Mouse (Mus musculus) neural tube, embryonic 11.5 days (tissue): Measurements from ENCODE around the gene Pcdh9. TPM values are rescaled to one million over a fixed set of nuclear protein-coding genes. Genes with fewer than 3 reads are reported as not detected.

Source experiments
- ATAC-seq: fragments of 200-750 bp; cut with Nextera tagmentation; 2 replicates; pipeline ENCODE4 v1.8.0; 2017; ENCODE audit warnings: moderate number of reproducible peaks, mild to moderate bottlenecking, moderate TSS enrichment, moderate library complexity; ENCODE audit not compliant: insufficient read depth, low FRiP score, low TSS enrichment
- DNase-seq: peaks from one replicate; pipeline ENCODE4 v3.0.0-alpha.2; 2015; ENCODE audit warnings: low spot score
- H3K27ac ChIP-seq: fragments of 300-500 bp; sonication (generic); 2 replicates; pipeline ENCODE4 v1.5.1; 2014; ENCODE audit warnings: low read depth, mild to moderate bottlenecking, low read length
- H3K27me3 ChIP-seq: fragments of 300-500 bp; sonication (generic); 2 replicates; pipeline ENCODE4 v1.6.1; 2014; ENCODE audit warnings: mild to moderate bottlenecking, low read length, mixed read lengths; ENCODE audit not compliant: control insufficient read depth, insufficient read depth
- H3K36me3 ChIP-seq: fragments of 300-500 bp; sonication (generic); 2 replicates; pipeline ENCODE4 v1.6.1; 2014; ENCODE audit warnings: mild to moderate bottlenecking, low read length, moderate library complexity, mixed read lengths; ENCODE audit not compliant: control insufficient read depth, insufficient read depth
- H3K4me1 ChIP-seq: fragments of 300-500 bp; sonication (generic); 2 replicates; pipeline ENCODE4 v1.6.1; 2014; ENCODE audit warnings: low read length, mixed read lengths; ENCODE audit not compliant: control insufficient read depth, insufficient read depth
- H3K4me2 ChIP-seq: fragments of 300-500 bp; sonication (generic); 2 replicates; pipeline ENCODE4 v1.6.1; 2014; ENCODE audit warnings: low read depth, mild to moderate bottlenecking, moderate library complexity
- H3K4me3 ChIP-seq: fragments of 300-500 bp; sonication (generic); 2 replicates; pipeline ENCODE4 v1.5.1; 2014; ENCODE audit warnings: low read depth, low read length
- H3K9ac ChIP-seq: fragments of 300-500 bp; sonication (generic); 2 replicates; pipeline ENCODE4 v1.6.1; 2014; ENCODE audit warnings: mild to moderate bottlenecking, low read length
- H3K9me3 ChIP-seq: fragments of 300-500 bp; sonication (generic); 2 replicates; pipeline ENCODE4 v1.6.1; 2016; ENCODE audit warnings: low read length; ENCODE audit not compliant: control insufficient read depth
- WGBS: fragments of 180-500 bp; shearing (Covaris S2); extraction: QIAGEN DNeasy Blood & Tissue Kit; methylation state at CpG from one replicate; pipeline ENCODE4 v1.1.7; 2014; 5-methylcytosine and 5-hydroxymethylcytosine counted together
- polyA plus RNA-seq: library from polyadenylated mRNA; unstranded; fragments of >200 nt; fragmentation: Nextera tagmentation; extraction: Ambion mirVana; gene quantifications from 2 replicates; pipeline ENCODE4 v1.2.1, GENCODE M21; 2014

Gene Pcdh9
- polyA plus RNA-seq, 1 experiment from 2014 or later = 48.6 TPM

GRCm38 (mm10) chr14:93564361-93564760, 326.1 kb downstream of the Pcdh9 start:
- Histone ChIP-seq H3K27ac (no peak overlapping the region), H3K4me3 (no peak overlapping the region), H3K4me1 (no peaks in the 10 kb centered on the region), H3K9me3 (no peaks in the 10 kb centered on the region), H3K9ac (no peak overlapping the region), H3K36me3 (no peaks in the 10 kb centered on the region), H3K4me2 (no peak overlapping the region), H3K27me3 (no peaks in the 10 kb centered on the region)
- DNase-seq = no peak
- WGBS = 84% methylated on average over 2 of the region's 2 CpGs
- ATAC-seq = no peak

GRCm38 (mm10) chr14:93561577-93561976, 328.9 kb downstream of the Pcdh9 start:
- DNase-seq = no peak
- no peak for ATAC-seq
- H3K4me2 ChIP-seq = no peak overlapping the region
- 87% methylated on average over 1 of the region's 1 CpGs for WGBS
- H3K36me3 ChIP-seq = no peaks in the 10 kb centered on the region
- no peak overlapping the region for H3K4me3 ChIP-seq
- no peak overlapping the region for H3K27ac ChIP-seq
- H3K27me3 ChIP-seq = no peaks in the 10 kb centered on the region
- H3K9me3 ChIP-seq = no peaks in the 10 kb centered on the region
- H3K4me1 ChIP-seq = no peaks in the 10 kb centered on the region
- H3K9ac ChIP-seq = no peak overlapping the region

GRCm38 (mm10) chr14:93553771-93554170, 336.7 kb downstream of the Pcdh9 start:
- H3K4me3 ChIP-seq = no peak overlapping the region
- no peak overlapping the region for H3K9ac ChIP-seq
- no peak overlapping the region for H3K4me2 ChIP-seq
- H3K4me1 ChIP-seq = no peaks in the 10 kb centered on the region
- no peaks in the 10 kb centered on the region for H3K9me3 ChIP-seq
- 70% methylated on average over 3 of the region's 3 CpGs for WGBS
- H3K36me3 ChIP-seq = no peaks in the 10 kb centered on the region
- ATAC-seq (no peak), DNase-seq (no peak)
- H3K27me3 ChIP-seq = no peaks in the 10 kb centered on the region
- no peak overlapping the region for H3K27ac ChIP-seq

- H3K4me1 ChIP-seq = no peaks in the 10 kb centered on the region
- ATAC-seq (no peak), DNase-seq (no peak)
- no peak overlapping the region for H3K9ac ChIP-seq
- no peak overlapping the region for H3K27ac ChIP-seq
- H3K9me3 ChIP-seq = no peaks in the 10 kb centered on the region
- WGBS = 84% methylated on average over 6 of the region's 6 CpGs
- no peak overlapping the region for H3K4me3 ChIP-seq
- H3K4me2 ChIP-seq = no peak overlapping the region
- H3K27me3 ChIP-seq = no peaks in the 10 kb centered on the region
- no peaks in the 10 kb centered on the region for H3K36me3 ChIP-seq
Observed at GRCm38 (mm10) chr14:93545575-93545974, 344.9 kb downstream of the Pcdh9 start.

GRCm38 (mm10) chr14:93543970-93544627, 346.4 kb downstream of the Pcdh9 start:
- DNase-seq = no peak
- no peak for ATAC-seq
- 89% methylated on average over 11 of the region's 11 CpGs for WGBS

GRCm38 (mm10) chr14:93543561-93543960, 346.9 kb downstream of the Pcdh9 start:
- ATAC-seq = no peak
- H3K36me3 ChIP-seq = no peaks in the 10 kb centered on the region
- no peaks in the 10 kb centered on the region for H3K27me3 ChIP-seq
- no peak overlapping the region for H3K4me2 ChIP-seq
- no peak overlapping the region for H3K27ac ChIP-seq
- H3K4me3 ChIP-seq = no peak overlapping the region
- H3K4me1 ChIP-seq = no peaks in the 10 kb centered on the region
- no peaks in the 10 kb centered on the region for H3K9me3 ChIP-seq
- WGBS = 74% methylated on average over 3 of the region's 3 CpGs
- no peak overlapping the region for H3K9ac ChIP-seq
- DNase-seq = no peak

More at GRCm38 (mm10) chr14:93543970-93544627, 346.4 kb downstream of the Pcdh9 start:
- H3K4me2 ChIP-seq = no peak overlapping the region
- no peak overlapping the region for H3K27ac ChIP-seq
- no peaks in the 10 kb centered on the region for H3K36me3 ChIP-seq
- no peak overlapping the region for H3K9ac ChIP-seq
- no peaks in the 10 kb centered on the region for H3K27me3 ChIP-seq
- no peak overlapping the region for H3K4me3 ChIP-seq
- no peaks in the 10 kb centered on the region for H3K9me3 ChIP-seq
- H3K4me1 ChIP-seq = no peaks in the 10 kb centered on the region

GRCm38 (mm10) chr14:93534928-93535327, 355.6 kb downstream of the Pcdh9 start:
- Histone ChIP-seq H3K9ac (no peak overlapping the region), H3K4me3 (no peak overlapping the region), H3K27me3 (no peaks in the 10 kb centered on the region), H3K4me2 (no peak overlapping the region), H3K4me1 (no peaks in the 10 kb centered on the region), H3K9me3 (no peaks in the 10 kb centered on the region), H3K36me3 (no peaks in the 10 kb centered on the region), H3K27ac (no peak overlapping the region)
- DNase-seq (no peak), ATAC-seq (no peak)
- 78% methylated on average over 4 of the region's 4 CpGs for WGBS

GRCm38 (mm10) chr14:93523430-93523829, 367.0 kb downstream of the Pcdh9 start:
- ATAC-seq (no peak), DNase-seq (no peak)
- Histone ChIP-seq H3K9me3 (no peaks in the 10 kb centered on the region), H3K27me3 (no peaks in the 10 kb centered on the region), H3K4me1 (no peaks in the 10 kb centered on the region), H3K36me3 (no peaks in the 10 kb centered on the region), H3K27ac (no peak overlapping the region), H3K4me2 (no peak overlapping the region), H3K4me3 (no peak overlapping the region), H3K9ac (no peak overlapping the region)
- WGBS = 75% methylated on average over 8 of the region's 8 CpGs

GRCm38 (mm10) chr14:93520166-93520565, 370.3 kb downstream of the Pcdh9 start:
- Histone ChIP-seq H3K27me3 (no peaks in the 10 kb centered on the region), H3K27ac (no peak overlapping the region), H3K9ac (no peak overlapping the region), H3K4me2 (no peak overlapping the region), H3K36me3 (no peaks in the 10 kb centered on the region), H3K4me1 (no peaks in the 10 kb centered on the region), H3K4me3 (no peak overlapping the region), H3K9me3 (no peaks in the 10 kb centered on the region)
- 91% methylated on average over 5 of the region's 5 CpGs for WGBS
- no peak for ATAC-seq
- DNase-seq = no peak
